Mouse (Mus musculus) brain, embryonic 14.5 days (tissue): ENCODE measurements at regions not wholly inside any gene's neighbourhood (a gene's known extent, or its start where the extent isn't known, plus 50 kb on each side); places are given as distances from the start of the nearest gene placed in this dataset.

ENCODE experiments used
- CTCF ChIP-seq: fragments of 200-500 bp; IDR thresholded peaks from 2 replicates; pipeline ENCODE4 v1.5.1; 2012; ENCODE audit warnings: inconsistent platforms, mild to moderate bottlenecking, moderate library complexity, borderline replicate concordance; ENCODE audit not compliant: insufficient read depth, insufficient read length; ENCODE audit errors: extremely low read depth
- POLR2A ChIP-seq: fragments of 200-500 bp; IDR thresholded peaks from 2 replicates; pipeline ENCODE4 v1.6.1; 2012; ENCODE audit warnings: mild to moderate bottlenecking, inconsistent platforms, borderline replicate concordance; ENCODE audit not compliant: poor library complexity, insufficient read depth, insufficient read length, severe bottlenecking; ENCODE audit errors: extremely low read depth

- TF ChIP-seq POLR2A (no peak), CTCF (no peak)
Measured at GRCm38 (mm10) chr13:111946811-111947210, 138.0 kb upstream of the Map3k1 start.
